In the genomic region with DNA sequence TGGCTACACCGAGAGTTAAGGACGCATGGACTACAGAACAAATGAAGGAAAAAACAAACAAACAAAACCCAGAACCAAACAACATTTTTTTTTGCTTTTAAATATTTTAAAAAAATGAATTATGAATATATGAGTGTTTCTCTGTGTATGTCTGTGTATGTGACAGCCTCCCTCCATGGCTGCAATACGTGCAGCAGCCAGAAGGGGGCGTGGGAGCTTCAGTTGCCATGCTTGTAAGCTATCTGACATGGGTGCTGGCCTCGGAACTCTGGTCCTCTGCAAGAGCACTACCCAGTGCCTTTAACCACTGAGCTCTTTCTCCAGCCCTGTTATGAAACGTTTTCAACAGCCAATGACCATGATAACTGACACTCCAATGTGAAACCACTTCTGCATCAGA, we compare ENCODE assay signal across 13 mouse cellular contexts. TPM values are rescaled to one million over a fixed set of nuclear protein-coding genes. Genes with fewer than 3 reads are reported as not detected.
DNase-seq lines count a peak whose midpoint lies in the region; ATAC-seq and TF ChIP-seq lines count a peak whose summit lies in the region.
"Had no signal": no experiment of that assay in that cellular context is flagged by ENCODE, and none has a peak within 500 bp of the region (broad histone marks: within the 10 kb centered on the region; RNA-seq: fewer than 3 reads in every experiment).

No protein-coding gene starts in this region.

- no peaks in the 10 kb centered on the region for H3K36me3 ChIP-seq in lung, embryonic 14.5 days (ENCODE audit: insufficient read depth)
- no peaks in the 10 kb centered on the region for H3K36me3 ChIP-seq in G1E (replicated peaks)
- no peaks in the 10 kb centered on the region for H3K36me3 ChIP-seq in liver, postnatal 0 days (replicated peaks; ENCODE audit: insufficient read depth, low read length)
- H3K36me3 ChIP-seq: limb, embryonic 12.5 days; neural tube, embryonic 12.5 days had no signal

- no peak for DNase-seq in cerebellum, adult 2 months
- DNase-seq in cerebellum, adult 11 months, result no peak
- DNase-seq in lung, embryonic 14.5 days, result no peak
- DNase-seq in lung, postnatal 36 days, result no peak
- DNase-seq in G1E (ENCODE audit: low spot score), result no peak
- peak; percentile 37 for DNase-seq in liver, postnatal 0 days
- no peak for DNase-seq in right cerebral cortex, postnatal 36 days (ENCODE audit: low spot score in 2 of 2)
- DNase-seq in layer of hippocampus, postnatal 10 days (ENCODE audit: low spot score in 2 of 2), result no peak
- DNase-seq: adrenal gland, adult 2 months; cerebellum, postnatal 25 days; right cerebral cortex, postnatal 14 days had no signal

- no peak overlapping the region for H3K27ac ChIP-seq in cerebellum, adult 2 months (ENCODE audit: insufficient read depth, low read length)
- no peak overlapping the region for H3K27ac ChIP-seq in lung, embryonic 14.5 days (ENCODE audit: low read depth)
- no peak overlapping the region for H3K27ac ChIP-seq in liver, postnatal 0 days (ENCODE audit: low read depth)
- H3K27ac ChIP-seq: limb, embryonic 12.5 days; neural tube, embryonic 12.5 days had no signal

- no peak overlapping the region for H3K4me2 ChIP-seq in lung, embryonic 14.5 days
- no peak overlapping the region for H3K4me2 ChIP-seq in liver, postnatal 0 days (ENCODE audit: low read depth, low read length)
- H3K4me2 ChIP-seq: limb, embryonic 12.5 days; neural tube, embryonic 12.5 days had no signal

- no peaks in the 10 kb centered on the region for H3K9me3 ChIP-seq in lung, embryonic 14.5 days (ENCODE audit: low read depth, low read length)
- H3K9me3 ChIP-seq in G1E (replicated peaks), result peaks cover 3% of the 10 kb centered on the region; the same call in 1 of the 2 replicates
- H3K9me3 ChIP-seq in liver, postnatal 0 days (ENCODE audit: low read length), result no peaks in the 10 kb centered on the region
- H3K9me3 ChIP-seq: limb, embryonic 12.5 days; neural tube, embryonic 12.5 days had no signal

- TF ChIP-seq CTCF in cerebellum, adult 2 months (IDR thresholded peaks at IDR 0.05; ENCODE audit: borderline replicate concordance, insufficient read depth, low read depth, low read length), result 0 out of 2 replicates have a peak, but pooled peaks have one; percentile 8
- peak; percentile 45 for TF ChIP-seq CTCF in lung, embryonic 14.5 days (IDR thresholded peaks at IDR 0.05; ENCODE audit: low read depth)
- TF ChIP-seq CTCF in G1E (IDR thresholded peaks at IDR 0.05; ENCODE audit: low read depth, low read length), result peak; percentile 35; the same call in 1 of the 2 replicates
- peak; percentile 57 for TF ChIP-seq CTCF in liver, postnatal 0 days (IDR thresholded peaks at IDR 0.05; ENCODE audit: low read depth)

- 0 out of 2 replicates have a peak, but pooled peaks cover 1% of the 10 kb centered on the region for H3K27me3 ChIP-seq in cerebellum, adult 2 months (ENCODE audit: control insufficient read depth, insufficient read depth, low read length)
- no peaks in the 10 kb centered on the region for H3K27me3 ChIP-seq in lung, embryonic 14.5 days (ENCODE audit: insufficient read depth, low read length)
- H3K27me3 ChIP-seq in G1E (ENCODE audit: insufficient read depth, low read length), result peaks cover 40% of the 10 kb centered on the region
- no peaks in the 10 kb centered on the region for H3K27me3 ChIP-seq in liver, postnatal 0 days (ENCODE audit: insufficient read depth, low read length)
- H3K27me3 ChIP-seq: limb, embryonic 12.5 days; neural tube, embryonic 12.5 days had no signal

- no peak overlapping the region for H3K4me3 ChIP-seq in cerebellum, adult 2 months (replicated peaks; ENCODE audit: insufficient read depth, low read depth, low read length)
- H3K4me3 ChIP-seq in lung, embryonic 14.5 days (ENCODE audit: low read depth, low read length), result no peak overlapping the region
- H3K4me3 ChIP-seq in G1E (ENCODE audit: low read depth, low read length), result no peak overlapping the region
- no peak overlapping the region for H3K4me3 ChIP-seq in liver, postnatal 0 days (ENCODE audit: low read depth, low read length)
- H3K4me3 ChIP-seq: limb, embryonic 12.5 days; neural tube, embryonic 12.5 days had no signal

- no peak overlapping the region for H3K9ac ChIP-seq in lung, embryonic 14.5 days
- no peak overlapping the region for H3K9ac ChIP-seq in liver, postnatal 0 days (replicated peaks)
- H3K9ac ChIP-seq: limb, embryonic 12.5 days; neural tube, embryonic 12.5 days had no signal

- no peak for TF ChIP-seq POLR2A in cerebellum, adult 2 months (IDR thresholded peaks at IDR 0.05; ENCODE audit: borderline replicate concordance, insufficient read depth, low read length)

- no peak for TF ChIP-seq EP300 in liver, postnatal 0 days (IDR thresholded peaks at IDR 0.05; ENCODE audit: low read depth)

- ATAC-seq in lung, embryonic 14.5 days (ENCODE audit: insufficient read depth), result no peak
- no peak for ATAC-seq in G1E (ENCODE audit: extremely low read depth, insufficient number of reproducible peaks, low FRiP score, poor library complexity, severe bottlenecking)
- ATAC-seq in liver, postnatal 0 days, result no peak

- no peaks in the 10 kb centered on the region for H3K4me1 ChIP-seq in cerebellum, adult 2 months (ENCODE audit: control insufficient read depth, insufficient read depth, low read length)
- peaks cover 6% of the 10 kb centered on the region; the same call in 1 of the 2 replicates for H3K4me1 ChIP-seq in lung, embryonic 14.5 days (ENCODE audit: insufficient read depth)
- H3K4me1 ChIP-seq in G1E (ENCODE audit: insufficient read depth, low read depth, low read length), result no peaks in the 10 kb centered on the region
- peaks cover 5% of the 10 kb centered on the region for H3K4me1 ChIP-seq in liver, postnatal 0 days (ENCODE audit: insufficient read depth)
- H3K4me1 ChIP-seq: neural tube, embryonic 12.5 days had no signal

- 86% methylated on average over 6 of the region's 6 CpGs for WGBS in cerebellum, adult 2 months
- 84% methylated on average over 6 of the region's 6 CpGs for WGBS in lung, embryonic 14.5 days
- WGBS in liver, postnatal 0 days (ENCODE audit: insufficient replicate concordance), result 79% methylated on average over 6 of the region's 6 CpGs

RNA-seq across cellular contexts. Expression of a gene that starts 16.1 kb away (rescaled TPM):
- 0.21 and 0.38 TPM in 2 replicates for polyA plus RNA-seq in cerebellum, adult 2 months (2012; rRNA removed)
- 0.53 and 0.69 TPM in 2 replicates for polyA plus RNA-seq in lung, embryonic 14.5 days (2014; fragmentation: Nextera tagmentation; extraction: Ambion mirVana)
- total RNA-seq in G1E (2014; fragmentation: Nextera tagmentation), result not detected in 2 replicates
- total RNA-seq in G1E (2017), result 0.06 and 0.16 TPM in 2 replicates
- polyA plus RNA-seq in G1E (2012), result 0.14 TPM in 1 of 2 replicates, not detected in the other
- polyA plus RNA-seq in liver, postnatal 0 days (2015; fragmentation: Nextera tagmentation; extraction: Ambion mirVana), result not detected in 2 replicates
- total RNA-seq in layer of hippocampus, postnatal 10 days (2021), result not detected
- total RNA-seq: adrenal gland, adult 2 months had no signal
